Mouse (Mus musculus) lung, postnatal 0 days (tissue): ENCODE results near the gene Tmprss11a.

Source experiments
- CTCF ChIP-seq: IDR thresholded peaks from 2 replicates; pipeline ENCODE4 v1.5.1; 2016; ENCODE audit warnings: antibody characterized with exemption, mild to moderate bottlenecking
- EP300 ChIP-seq: IDR thresholded peaks from 2 replicates; pipeline ENCODE4 v1.6.1; 2016; ENCODE audit warnings: antibody characterized with exemption, mild to moderate bottlenecking, control low read depth

- TF ChIP-seq CTCF (no peak), EP300 (no peak)
Measured at GRCm38 (mm10) chr5:86373320-86373719, 95.5 kb downstream of the Tmprss11a start, which contains the start of gene Tmprss11d.
